Comparison of ENCODE assay signal across 16 mouse cellular contexts in the genomic region with DNA sequence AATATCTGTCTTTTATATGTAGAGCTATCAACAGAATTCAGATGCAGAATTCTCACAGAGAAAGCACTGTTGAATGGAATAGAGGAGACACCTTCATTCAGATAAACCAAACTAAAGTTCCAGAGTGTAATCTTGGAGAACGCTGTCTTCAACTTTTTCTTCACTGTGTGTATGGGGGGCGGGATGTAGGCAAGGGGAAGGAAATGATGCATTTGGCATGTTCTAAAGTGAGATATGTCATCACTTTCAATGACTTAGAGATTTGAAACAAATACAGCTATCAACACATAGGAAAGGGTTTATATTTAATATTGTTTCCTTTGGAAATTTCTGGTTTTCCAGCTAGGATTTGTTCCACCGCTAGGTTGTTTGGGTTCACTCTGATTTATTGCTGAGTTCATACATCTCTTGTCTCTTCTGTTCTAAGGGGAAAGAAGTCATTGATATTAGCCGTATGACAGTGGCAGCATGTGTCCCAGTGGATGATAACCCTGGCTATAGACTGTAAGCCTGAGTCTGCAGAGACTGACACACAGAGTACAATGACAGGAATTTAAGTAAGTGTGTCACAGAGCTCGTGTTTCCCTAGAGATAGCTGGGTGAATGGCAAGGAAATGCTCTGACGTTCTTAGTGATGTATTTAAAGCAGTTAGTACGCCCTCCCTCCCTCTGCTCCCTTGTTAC. TPM values are rescaled to one million over a fixed set of nuclear protein-coding genes. Genes with fewer than 3 reads are reported as not detected.
A peak's percentile ranks its signal among the peaks of the same experiment; 100 is the strongest.
DNase-seq lines count a peak whose midpoint lies in the region; ATAC-seq lines count a peak whose summit lies in the region.
"Had no signal": no experiment of that assay in that cellular context is flagged by ENCODE, and none has a peak within 500 bp of the region (broad histone marks: within the 10 kb centered on the region; RNA-seq: fewer than 3 reads in every experiment).

No protein-coding gene starts in this region.

- no peaks in the 10 kb centered on the region for H3K27me3 ChIP-seq in heart, embryonic 13.5 days (replicated peaks)
- H3K27me3 ChIP-seq in liver, embryonic 11.5 days (replicated peaks; ENCODE audit: control insufficient read depth, insufficient read depth, low read length) = no peaks in the 10 kb centered on the region
- H3K27me3 ChIP-seq in embryonic facial prominence, embryonic 10.5 days (replicated peaks; ENCODE audit: low read depth, poor library complexity, severe bottlenecking) = no peaks in the 10 kb centered on the region
- H3K27me3 ChIP-seq in hindbrain, embryonic 14.5 days (ENCODE audit: control insufficient read depth, insufficient read depth, low read length) = no peaks in the 10 kb centered on the region
- H3K27me3 ChIP-seq: hindbrain, embryonic 12.5 days had no signal

- peak overlapping the region; percentile 50; the same call in 1 of the 2 replicates for H3K27ac ChIP-seq in heart, embryonic 13.5 days (replicated peaks)
- no peak overlapping the region for H3K27ac ChIP-seq in liver, embryonic 11.5 days (ENCODE audit: low read depth, low read length)
- H3K27ac ChIP-seq in embryonic facial prominence, embryonic 10.5 days (replicated peaks) = no peak overlapping the region
- no peak overlapping the region for H3K27ac ChIP-seq in hindbrain, embryonic 14.5 days
- H3K27ac ChIP-seq: hindbrain, embryonic 12.5 days; left cerebral cortex, adult 2 months; stomach, postnatal 0 days had no signal

- ATAC-seq in common myeloid progenitor, adult 5-6 weeks (replicated peaks; ENCODE audit: low read depth, poor library complexity, severe bottlenecking) = peak; percentile 56; the same call in 1 of the 2 replicates
- ATAC-seq in heart, embryonic 13.5 days (ENCODE audit: extremely low read depth, insufficient number of reproducible peaks, low FRiP score, low TSS enrichment) = no peak; the same call in 1 of the 2 replicates
- ATAC-seq in liver, embryonic 11.5 days (replicated peaks; ENCODE audit: low FRiP score) = peak; percentile 65
- no peak for ATAC-seq in hindbrain, embryonic 14.5 days (ENCODE audit: low FRiP score)
- ATAC-seq: CD4-positive, CD25-positive, alpha-beta regulatory T cell, adult 4 months; forebrain, embryonic 16.5 days had no signal

- H3K4me2 ChIP-seq in heart, embryonic 13.5 days = no peak overlapping the region
- H3K4me2 ChIP-seq in liver, embryonic 11.5 days = no peak overlapping the region
- H3K4me2 ChIP-seq in hindbrain, embryonic 14.5 days (replicated peaks) = no peak overlapping the region
- H3K4me2 ChIP-seq: hindbrain, embryonic 12.5 days had no signal

- DNase-seq in kidney, adult 8-10 months = peak; percentile 5 to 21
- DNase-seq in kidney, postnatal 25 days = no peak
- DNase-seq in liver, embryonic 11.5 days (ENCODE audit: low spot score) = no peak
- no peak for DNase-seq in left cerebral cortex, adult 8-10 months (ENCODE audit: low spot score in 2 of 2)
- no peak for DNase-seq in embryonic facial prominence, embryonic 10.5 days (ENCODE audit: low spot score)
- DNase-seq in hindbrain, embryonic 14.5 days (ENCODE audit: low spot score) = no peak
- DNase-seq: cerebellum, adult 11-12 months; right cerebral cortex, adult 18-20 months; thymus, postnatal 25 days had no signal

- H3K4me1 ChIP-seq in heart, embryonic 13.5 days = no peaks in the 10 kb centered on the region
- no peaks in the 10 kb centered on the region for H3K4me1 ChIP-seq in liver, embryonic 11.5 days (replicated peaks; ENCODE audit: control insufficient read depth, insufficient read depth, low read length)
- H3K4me1 ChIP-seq in embryonic facial prominence, embryonic 10.5 days = no peaks in the 10 kb centered on the region
- H3K4me1 ChIP-seq in hindbrain, embryonic 14.5 days (replicated peaks; ENCODE audit: control insufficient read depth, insufficient read depth, low read length) = no peaks in the 10 kb centered on the region
- H3K4me1 ChIP-seq: hindbrain, embryonic 12.5 days had no signal

- H3K4me3 ChIP-seq in heart, embryonic 13.5 days = no peak overlapping the region
- H3K4me3 ChIP-seq in liver, embryonic 11.5 days (ENCODE audit: low read depth, low read length) = no peak overlapping the region
- no peak overlapping the region for H3K4me3 ChIP-seq in embryonic facial prominence, embryonic 10.5 days
- H3K4me3 ChIP-seq in hindbrain, embryonic 14.5 days (replicated peaks; ENCODE audit: low read length) = no peak overlapping the region
- H3K4me3 ChIP-seq: hindbrain, embryonic 12.5 days; left cerebral cortex, adult 2 months had no signal

- no peak overlapping the region for H3K9ac ChIP-seq in heart, embryonic 13.5 days
- H3K9ac ChIP-seq in liver, embryonic 11.5 days (ENCODE audit: low read depth, low read length) = no peak overlapping the region
- no peak overlapping the region for H3K9ac ChIP-seq in hindbrain, embryonic 14.5 days
- H3K9ac ChIP-seq: hindbrain, embryonic 12.5 days had no signal

- no peaks in the 10 kb centered on the region for H3K36me3 ChIP-seq in heart, embryonic 13.5 days
- no peaks in the 10 kb centered on the region for H3K36me3 ChIP-seq in liver, embryonic 11.5 days (ENCODE audit: control insufficient read depth, insufficient read depth, low read length)
- no peaks in the 10 kb centered on the region for H3K36me3 ChIP-seq in embryonic facial prominence, embryonic 10.5 days (replicated peaks)
- H3K36me3 ChIP-seq in hindbrain, embryonic 14.5 days (replicated peaks; ENCODE audit: control insufficient read depth, insufficient read depth) = no peaks in the 10 kb centered on the region
- H3K36me3 ChIP-seq: hindbrain, embryonic 12.5 days had no signal

- H3K9me3 ChIP-seq in heart, embryonic 13.5 days = no peaks in the 10 kb centered on the region
- H3K9me3 ChIP-seq in liver, embryonic 11.5 days (ENCODE audit: control insufficient read depth, low read length) = no peaks in the 10 kb centered on the region
- no peaks in the 10 kb centered on the region for H3K9me3 ChIP-seq in embryonic facial prominence, embryonic 10.5 days
- no peaks in the 10 kb centered on the region for H3K9me3 ChIP-seq in hindbrain, embryonic 14.5 days (ENCODE audit: control insufficient read depth, low read length)
- H3K9me3 ChIP-seq: hindbrain, embryonic 12.5 days had no signal

- 34% methylated on average over 7 of the region's 7 CpGs for WGBS in heart, embryonic 13.5 days
- WGBS in liver, embryonic 11.5 days = 63% methylated on average over 7 of the region's 7 CpGs
- 79% methylated on average over 7 of the region's 7 CpGs for WGBS in embryonic facial prominence, embryonic 10.5 days
- WGBS in hindbrain, embryonic 14.5 days = 72% methylated on average over 7 of the region's 7 CpGs

RNA-seq across cellular contexts. Expression of gene Ednrb, which starts 40.8 kb away (rescaled TPM):
- 0.23 TPM in 1 of 2 replicates, not detected in the other for total RNA-seq in common myeloid progenitor, adult 5-6 weeks (2017)
- polyA plus RNA-seq in heart, embryonic 13.5 days (2015; fragmentation: Nextera tagmentation; extraction: Ambion mirVana) = 102 and 107 TPM in 2 replicates
- 24.6 and 25.7 TPM in 2 replicates for polyA plus RNA-seq in liver, embryonic 11.5 days (2014; fragmentation: Nextera tagmentation; extraction: Ambion mirVana)
- total RNA-seq in left cerebral cortex, adult 8-10 months (2022) = 10 to 100 TPM; 37.5 to 40.3 (median 38.6) TPM
- 21.1 and 34.5 TPM in 2 replicates for polyA plus RNA-seq in embryonic facial prominence, embryonic 10.5 days (2016; fragmentation: Nextera tagmentation; extraction: Ambion mirVana)
- polyA plus RNA-seq in hindbrain, embryonic 14.5 days (2014; fragmentation: Nextera tagmentation; extraction: Ambion mirVana) = 135 and 151 TPM in 2 replicates

Comparison
In these comparisons a context has a peak if more than half of its experiments do, and no peak if none do; other contexts are left out.
1. DNase-seq: peak in kidney, adult 8-10 months (2 of 2); none in kidney, postnatal 25 days (0 of 2), liver, embryonic 11.5 days (single experiment), left cerebral cortex, adult 8-10 months (0 of 2), embryonic facial prominence, embryonic 10.5 days (single experiment) and hindbrain, embryonic 14.5 days (single experiment).
2. ATAC-seq: peak in common myeloid progenitor, adult 5-6 weeks (single experiment) and liver, embryonic 11.5 days (single experiment); none in heart, embryonic 13.5 days (single experiment) and hindbrain, embryonic 14.5 days (single experiment).